Comparison of ENCODE assay signal across 9 mouse cellular contexts in genomic region chr4:110128918-110129317, GRCm38 (mm10).
DNase-seq lines count a peak whose midpoint lies in the region; ATAC-seq and TF ChIP-seq lines count a peak whose summit lies in the region.
"Had no signal": no experiment of that assay in that cellular context is flagged by ENCODE, and none has a peak within 500 bp of the region (broad histone marks: within the 10 kb centered on the region; RNA-seq: fewer than 3 reads in every experiment).

No protein-coding gene starts in this region.

- no peaks in the 10 kb centered on the region for H3K9me3 ChIP-seq in forebrain, postnatal 0 days (ENCODE audit: low read length)
- H3K9me3 ChIP-seq in lung, postnatal 0 days (ENCODE audit: low read length) = no peaks in the 10 kb centered on the region
- H3K9me3 ChIP-seq: embryonic facial prominence, embryonic 15.5 days had no signal

- H3K27ac ChIP-seq in forebrain, postnatal 0 days (ENCODE audit: low read depth, low read length) = no peak overlapping the region
- H3K27ac ChIP-seq in lung, postnatal 0 days (ENCODE audit: low read length) = no peak overlapping the region
- H3K27ac ChIP-seq: embryonic facial prominence, embryonic 15.5 days had no signal

- no peaks in the 10 kb centered on the region for H3K36me3 ChIP-seq in forebrain, postnatal 0 days (ENCODE audit: insufficient read depth)
- H3K36me3 ChIP-seq in lung, postnatal 0 days (ENCODE audit: insufficient read depth, low read length) = no peaks in the 10 kb centered on the region
- H3K36me3 ChIP-seq: embryonic facial prominence, embryonic 15.5 days had no signal

- TF ChIP-seq CTCF in forebrain, postnatal 0 days (IDR thresholded peaks at IDR 0.05; ENCODE audit: low read depth) = peak; percentile 88
- TF ChIP-seq CTCF in lung, postnatal 0 days (IDR thresholded peaks at IDR 0.05) = peak; percentile 77

- H3K9ac ChIP-seq in forebrain, postnatal 0 days = no peak overlapping the region
- H3K9ac ChIP-seq in lung, postnatal 0 days (replicated peaks; ENCODE audit: low read depth) = no peak overlapping the region
- H3K9ac ChIP-seq: embryonic facial prominence, embryonic 15.5 days had no signal

- TF ChIP-seq EP300 in lung, postnatal 0 days (IDR thresholded peaks at IDR 0.05) = no peak

- 0 out of 2 replicates have a peak, but pooled peaks cover 3% of the 10 kb centered on the region for H3K4me1 ChIP-seq in forebrain, postnatal 0 days (ENCODE audit: insufficient read depth)
- no peaks in the 10 kb centered on the region for H3K4me1 ChIP-seq in lung, postnatal 0 days (ENCODE audit: insufficient read depth, low read depth, low read length)

- ATAC-seq in forebrain, postnatal 0 days = peak; percentile 89
- ATAC-seq in lung, postnatal 0 days = no peak

- no peak overlapping the region for H3K4me2 ChIP-seq in forebrain, postnatal 0 days (ENCODE audit: low read depth)
- no peak overlapping the region for H3K4me2 ChIP-seq in lung, postnatal 0 days (replicated peaks; ENCODE audit: low read depth, low read length)
- H3K4me2 ChIP-seq: embryonic facial prominence, embryonic 15.5 days had no signal

- WGBS in forebrain, postnatal 0 days = 0% methylated on average over 1 of the region's 1 CpGs
- 10% methylated on average over 1 of the region's 1 CpGs for WGBS in lung, postnatal 0 days

- H3K4me3 ChIP-seq in forebrain, postnatal 0 days (ENCODE audit: low read depth, low read length) = no peak overlapping the region
- H3K4me3 ChIP-seq in lung, postnatal 0 days (ENCODE audit: low read depth, low read length) = no peak overlapping the region
- H3K4me3 ChIP-seq: embryonic facial prominence, embryonic 15.5 days had no signal

- H3K27me3 ChIP-seq in forebrain, postnatal 0 days (ENCODE audit: insufficient read depth, low read length) = no peaks in the 10 kb centered on the region
- no peaks in the 10 kb centered on the region for H3K27me3 ChIP-seq in lung, postnatal 0 days (replicated peaks; ENCODE audit: insufficient read depth, low read length)
- H3K27me3 ChIP-seq: embryonic facial prominence, embryonic 15.5 days had no signal

- peak; percentile 4 to 22 for DNase-seq in urinary bladder, adult 18-20 months (ENCODE audit: low spot score in 2 of 2)
- DNase-seq in urinary bladder, postnatal 10 days (ENCODE audit: low spot score) = no peak
- DNase-seq in cerebellum, adult 18-20 months = peak; percentile 74 to 76
- DNase-seq in forebrain, postnatal 0 days = peak; percentile 90
- peak; percentile 25 to 86 for DNase-seq in kidney, postnatal 36 days
- peak; percentile 24 for DNase-seq in lung, postnatal 0 days (ENCODE audit: low spot score)
- peak; percentile 79 for DNase-seq in right cerebral cortex, adult 18-20 months
- DNase-seq in natural killer cell, adult 2 months (ENCODE audit: low spot score in 2 of 2) = no peak

Comparison
In these comparisons a context has a peak if more than half of its experiments do, and no peak if none do; other contexts are left out.
1. DNase-seq: peak in urinary bladder, adult 18-20 months (2 of 2), cerebellum, adult 18-20 months (2 of 2), forebrain, postnatal 0 days (single experiment), kidney, postnatal 36 days (2 of 2), lung, postnatal 0 days (single experiment) and right cerebral cortex, adult 18-20 months (single experiment); none in urinary bladder, postnatal 10 days (single experiment) and natural killer cell, adult 2 months (0 of 2).